Mouse (Mus musculus) layer of hippocampus, postnatal 36 days (tissue): Measurements from ENCODE around the gene Ube2e1. TPM values are rescaled to one million over a fixed set of nuclear protein-coding genes. Genes with fewer than 3 reads are reported as not detected.
"Not testable (repeated sequence)": the region's sequence is repeated elsewhere in the genome, so short reads cannot be mapped to it uniquely, and the experiment has no call there.

ENCODE experiments used
- DNase-seq, 2 experiments: peaks; one replicate each; pipeline ENCODE4 v3.0.0; 2022
- total RNA-seq, 2 experiments: library from RNA; stranded (reverse); gene quantifications; 2 replicates each; pipeline ENCODE4 v1.2.3; 2021

Ube2e1 gene
- total RNA-seq, 2 experiments from 2014 or later, result 112 to 119 TPM

DNA sequence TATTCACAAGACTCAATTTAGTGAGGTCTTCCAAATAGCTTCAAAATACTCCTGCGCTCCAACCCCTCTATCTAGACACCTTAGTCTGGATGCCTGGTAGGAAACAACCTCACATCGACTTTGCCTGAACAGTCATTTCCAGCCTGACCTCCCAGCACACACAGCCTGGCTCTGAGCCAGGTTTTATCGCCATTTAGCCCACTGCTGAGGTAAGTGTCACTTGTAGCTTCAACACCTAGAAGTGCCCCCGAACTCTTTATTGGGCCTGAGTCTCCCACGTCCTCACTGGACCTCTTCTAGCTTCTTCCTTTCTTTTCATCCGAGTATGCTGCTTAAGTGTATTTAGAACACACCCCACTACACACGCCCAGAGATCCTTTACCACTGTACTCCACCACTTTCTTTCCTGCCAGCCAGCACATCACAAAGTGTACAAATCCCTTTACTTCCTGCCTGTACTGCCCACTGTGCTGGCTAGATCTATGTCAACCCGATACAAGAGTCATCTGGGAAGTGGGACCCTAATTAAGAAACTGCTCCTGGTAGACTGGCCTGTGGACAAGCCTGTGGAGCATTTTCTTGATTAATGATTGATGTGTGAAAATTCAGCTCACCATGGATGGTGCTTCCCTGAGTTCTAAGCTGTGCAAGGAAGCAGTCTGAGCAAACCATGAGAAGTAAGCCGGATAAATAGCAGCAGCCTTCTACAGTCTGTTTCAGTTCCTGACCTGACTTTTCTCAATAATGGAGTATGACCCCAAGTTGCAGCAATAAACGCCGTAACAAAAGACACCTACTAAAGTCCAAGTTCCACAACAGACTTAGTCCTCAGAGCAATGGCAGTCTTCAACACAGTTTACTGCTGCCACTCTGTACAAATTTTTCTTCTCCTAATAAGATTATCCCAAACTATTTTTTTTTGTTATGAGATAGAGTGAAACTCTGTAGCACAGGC, 13.9 kb downstream of the Ube2e1 start:
- no peak for DNase-seq

DNA sequence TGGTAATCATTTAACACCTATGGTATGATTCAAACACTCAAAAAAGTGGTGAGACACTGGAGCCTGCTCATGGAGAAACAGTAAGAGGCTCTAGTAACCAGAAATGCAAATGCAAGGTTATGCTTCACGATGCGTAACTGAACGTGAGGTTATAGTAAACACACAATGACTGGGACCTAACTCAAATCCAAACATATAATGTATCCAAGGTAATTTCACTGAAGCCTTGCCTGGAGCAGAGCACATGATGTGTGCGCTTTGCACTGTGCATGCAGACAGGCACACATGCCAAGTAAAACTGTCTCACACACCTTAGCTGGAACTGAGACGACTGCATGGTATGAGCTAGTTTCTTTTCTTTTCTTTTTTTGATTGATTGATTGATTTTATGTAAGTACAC, 27.5 kb downstream of the Ube2e1 start:
- no peak for DNase-seq

DNA sequence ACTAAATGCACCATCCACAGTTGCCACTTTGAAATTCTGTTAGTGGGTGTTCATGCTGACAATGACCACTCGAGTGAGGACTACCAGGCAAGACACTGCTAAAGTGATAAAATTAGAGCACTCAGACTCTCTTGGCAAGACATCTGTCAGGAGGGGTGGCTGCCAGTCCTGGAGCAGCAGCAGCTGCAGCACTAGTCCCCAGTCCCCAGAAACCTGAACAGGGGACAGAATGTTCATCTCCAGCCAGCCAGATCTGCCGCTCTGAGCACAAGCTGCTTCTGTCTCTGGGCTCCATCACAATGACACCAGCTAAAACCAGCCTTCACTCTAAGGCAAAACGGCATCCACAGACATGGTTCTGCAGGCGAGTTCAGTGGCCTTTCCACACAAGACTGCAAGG, 28.4 kb downstream of the Ube2e1 start:
- peak; percentile 62 to 67 for DNase-seq

DNA sequence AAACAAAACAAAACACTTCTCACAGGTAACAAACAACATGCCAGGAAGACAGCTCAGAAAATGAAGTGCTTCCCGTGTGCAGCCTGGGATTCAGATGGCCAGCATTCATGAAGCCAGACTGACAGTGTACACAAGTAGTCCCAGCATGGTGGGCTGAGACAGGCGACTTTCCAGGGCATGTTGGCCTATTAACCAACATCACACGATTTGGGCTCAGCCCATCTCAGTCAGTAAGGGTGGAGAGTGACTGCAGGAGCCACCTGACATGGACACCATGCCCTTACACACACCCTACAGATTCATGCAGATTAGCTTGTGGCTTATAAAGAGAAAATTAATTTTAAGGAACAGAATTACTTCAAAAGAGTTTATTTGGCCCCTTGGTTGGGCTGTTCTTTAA, 28.9 kb downstream of the Ube2e1 start:
- DNase-seq, result no peak

DNA sequence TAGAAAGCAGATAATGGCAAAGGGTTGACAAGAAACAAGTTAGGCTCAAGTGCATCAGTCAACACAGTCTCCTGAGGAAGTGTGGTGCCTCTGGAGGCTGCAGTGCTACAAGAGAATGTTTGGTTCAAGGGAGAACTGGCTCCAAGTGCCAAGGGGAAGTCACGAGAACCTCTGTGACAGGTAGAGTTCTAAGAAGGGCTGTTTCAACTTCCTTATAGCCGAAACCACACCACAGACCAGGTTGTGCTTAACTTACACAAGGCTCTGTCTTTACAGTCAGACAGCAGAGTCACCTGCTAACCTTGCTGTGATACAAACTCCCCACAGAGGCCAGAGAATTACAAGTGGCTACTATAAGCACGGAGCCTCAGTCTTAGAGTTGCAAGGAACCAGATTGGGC, 30.1 kb downstream of the Ube2e1 start:
- DNase-seq, result no peak

DNA sequence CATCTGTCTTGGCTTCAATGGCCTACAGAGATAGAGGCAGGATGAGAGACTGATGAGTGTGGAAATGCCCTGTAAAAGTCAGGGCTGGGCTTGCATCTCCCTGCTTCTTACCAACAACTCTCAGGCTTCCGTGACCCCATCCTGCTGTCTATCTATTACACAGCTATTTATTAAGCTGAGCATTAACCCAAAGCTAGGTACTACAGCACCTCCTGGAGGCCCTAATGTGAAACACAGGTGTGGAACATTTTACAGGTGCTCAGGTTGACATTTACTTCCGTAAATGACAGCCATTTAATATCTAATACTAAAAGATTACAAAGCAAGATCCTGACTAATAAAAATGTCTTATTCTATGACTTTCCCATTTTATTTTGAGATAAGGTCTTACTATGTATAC, 31.0 kb downstream of the Ube2e1 start:
- DNase-seq, result no peak

DNA sequence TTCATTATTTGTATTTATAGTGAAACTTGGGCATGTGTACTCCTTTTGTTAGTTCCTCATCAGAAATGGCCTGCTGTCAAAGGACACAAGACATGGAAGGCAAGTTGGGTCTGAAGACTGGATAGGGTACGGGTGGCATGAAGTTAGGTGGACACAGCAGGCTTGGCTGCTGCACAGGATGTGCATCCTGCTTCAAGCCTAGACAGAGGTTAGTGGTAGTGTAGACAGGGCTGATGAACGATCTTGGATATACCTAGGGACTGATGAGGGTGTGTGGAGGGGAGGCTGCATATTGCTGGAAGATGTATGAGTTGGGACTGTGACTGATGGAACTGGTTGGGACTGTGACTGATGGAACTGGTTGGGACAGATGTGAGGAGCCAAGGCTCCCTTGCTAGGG, 32.8 kb downstream of the Ube2e1 start:
- no peak for DNase-seq

DNA sequence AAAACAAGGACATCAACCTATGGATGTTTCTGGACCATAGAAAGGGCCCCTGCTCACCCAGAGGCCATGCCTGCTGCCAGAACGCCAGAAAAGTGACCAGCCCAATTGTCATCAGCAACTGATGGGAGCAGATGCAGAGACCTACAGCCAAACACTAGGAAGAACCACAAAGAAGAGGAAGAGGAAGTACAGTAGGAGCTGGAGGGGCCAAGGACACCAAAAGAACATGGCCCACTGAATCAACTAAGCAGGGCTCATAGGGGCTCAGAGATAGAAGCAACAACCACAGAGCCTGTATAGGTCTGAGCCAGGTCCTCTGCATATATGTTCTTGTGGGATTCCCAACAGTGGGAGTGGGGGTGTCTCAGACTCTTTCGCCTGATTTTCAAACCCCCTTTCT, 34.2 kb downstream of the Ube2e1 start:
- DNase-seq, result no peak

DNA sequence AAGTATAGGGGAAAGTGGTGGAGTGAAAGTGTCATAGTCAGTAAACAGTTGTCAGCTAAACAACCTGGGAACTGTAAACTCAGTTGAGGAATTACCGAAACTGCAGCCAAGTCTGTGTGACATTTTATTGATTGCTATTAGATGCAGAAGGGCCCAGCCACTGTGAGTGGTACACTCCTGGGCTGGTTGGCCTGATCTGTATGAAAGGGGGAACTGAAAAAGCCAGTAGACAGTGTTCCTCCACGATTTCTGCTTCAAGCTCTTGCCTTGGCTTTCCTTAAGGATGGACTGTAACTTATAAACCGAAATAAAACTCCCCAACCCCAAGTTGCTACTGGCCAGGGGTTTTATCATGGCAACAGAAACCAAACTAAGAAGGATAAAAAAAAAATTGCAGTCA, 39.1 kb downstream of the Ube2e1 start:
- no peak for DNase-seq

DNA sequence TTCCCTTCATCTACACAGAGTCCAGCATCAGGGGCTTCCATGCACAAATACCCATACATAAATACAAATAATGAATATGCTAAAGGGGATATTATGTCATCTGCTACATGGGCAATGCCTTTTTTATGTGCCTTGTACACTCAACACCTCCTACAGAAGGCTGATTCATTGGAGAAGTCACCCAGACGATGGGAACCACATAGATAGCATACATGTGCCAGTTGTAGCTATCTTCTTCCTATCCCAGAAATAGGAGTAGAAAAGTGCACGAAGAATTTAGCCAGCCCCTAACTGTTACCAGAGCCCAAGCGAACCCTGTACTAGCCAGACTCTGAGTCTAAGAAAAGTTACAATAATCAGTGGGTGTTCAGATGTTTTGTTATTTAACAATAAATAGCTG, 39.5 kb downstream of the Ube2e1 start:
- DNase-seq, result no peak

DNA sequence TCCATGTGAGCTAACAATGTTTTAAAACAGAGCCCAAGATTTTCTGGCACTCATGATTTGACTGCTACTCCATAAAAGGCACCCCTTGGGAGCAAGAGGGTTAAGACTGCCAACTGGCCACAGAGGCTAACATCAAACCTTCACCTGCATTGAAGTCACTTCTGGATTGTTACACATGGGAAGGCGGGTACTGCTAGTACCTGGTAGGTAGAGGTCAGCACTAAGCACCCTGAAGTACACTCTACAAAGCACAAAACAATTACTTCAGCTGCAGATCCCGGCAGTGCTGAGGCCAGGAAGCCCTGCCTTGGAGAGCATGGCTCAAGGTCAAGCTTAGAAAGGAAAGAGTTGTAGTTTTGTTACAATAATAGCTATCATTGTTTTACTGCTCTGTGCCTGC, 44.3 kb downstream of the Ube2e1 start:
- no peak for DNase-seq

DNA sequence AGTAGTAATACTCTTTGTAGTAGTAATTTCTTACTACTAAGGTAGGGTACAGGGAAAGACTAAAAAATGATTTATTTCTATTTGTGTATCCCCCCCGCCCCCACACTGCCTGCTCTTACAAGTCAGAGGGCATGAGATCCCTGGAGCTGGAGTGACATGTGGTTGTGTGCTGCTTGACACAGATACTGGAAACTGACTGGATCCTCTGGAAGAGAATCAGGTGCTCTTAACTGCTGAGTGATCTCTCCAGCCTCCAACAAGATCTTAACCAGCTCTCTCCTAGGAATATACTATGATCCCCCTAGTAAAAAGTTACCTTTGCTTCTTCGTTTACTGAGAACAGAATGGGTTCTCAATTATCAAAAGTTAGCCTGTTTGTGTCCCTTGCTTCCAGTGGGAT, 45.2 kb downstream of the Ube2e1 start:
- no peak for DNase-seq

DNA sequence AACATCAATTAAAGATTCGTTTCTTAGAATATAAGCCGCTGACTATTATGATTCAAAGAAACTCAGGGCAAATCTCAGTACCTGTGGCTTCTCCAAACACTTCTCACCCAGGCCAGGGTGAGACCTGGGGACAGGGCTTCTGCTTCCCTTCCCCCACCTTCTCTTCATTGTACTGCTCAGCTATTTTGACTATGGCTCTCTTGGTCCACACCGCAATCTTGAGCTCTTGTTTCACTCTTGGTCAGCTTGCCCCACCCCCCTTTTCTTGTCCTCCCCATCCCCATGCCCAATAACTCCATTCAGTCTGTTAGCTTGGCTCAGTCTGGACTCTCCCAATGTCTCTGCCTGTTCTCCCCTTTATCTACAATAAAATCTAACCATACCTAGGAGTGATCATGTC, 46.2 kb downstream of the Ube2e1 start:
- DNase-seq, result no peak

DNA sequence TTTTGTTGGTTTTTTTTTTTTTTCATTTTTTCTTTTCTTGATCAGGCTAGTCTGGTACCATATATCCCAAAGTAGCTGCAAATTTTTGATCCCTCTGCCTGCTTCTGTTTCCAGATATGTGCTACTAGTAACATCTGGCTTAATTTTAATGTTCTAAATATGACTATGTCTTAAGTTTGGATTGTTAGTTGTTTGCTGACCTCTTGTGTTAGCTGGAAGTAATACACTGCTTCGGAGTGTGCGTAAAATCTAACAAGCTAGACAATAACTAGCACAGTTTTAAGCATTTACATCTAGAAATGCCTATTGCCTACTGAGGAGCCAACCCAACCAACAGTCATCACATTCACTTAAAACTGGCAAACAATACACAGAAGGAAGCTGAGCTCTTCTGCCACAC, 47.1 kb downstream of the Ube2e1 start:
- DNase-seq, result no peak

DNA sequence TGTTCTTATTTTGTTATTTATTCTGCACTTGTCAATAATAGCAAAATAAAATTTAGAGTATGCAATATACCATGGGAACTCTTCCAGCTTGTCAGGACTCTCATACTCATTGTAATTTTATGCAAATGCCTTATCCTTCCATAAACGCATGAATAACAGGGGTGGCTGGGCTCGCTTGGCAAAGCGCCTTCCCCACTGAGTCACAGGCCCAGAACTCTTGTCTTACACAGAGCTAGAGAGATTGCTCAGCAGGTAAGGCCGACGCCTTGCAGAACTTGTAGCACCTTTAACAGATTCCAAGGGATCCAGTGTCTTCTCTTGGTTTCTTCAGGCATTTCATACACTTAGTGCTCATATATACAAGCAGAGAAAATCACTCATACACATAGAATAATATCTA, 51.3 kb downstream of the Ube2e1 start:
- DNase-seq, result no peak

DNA sequence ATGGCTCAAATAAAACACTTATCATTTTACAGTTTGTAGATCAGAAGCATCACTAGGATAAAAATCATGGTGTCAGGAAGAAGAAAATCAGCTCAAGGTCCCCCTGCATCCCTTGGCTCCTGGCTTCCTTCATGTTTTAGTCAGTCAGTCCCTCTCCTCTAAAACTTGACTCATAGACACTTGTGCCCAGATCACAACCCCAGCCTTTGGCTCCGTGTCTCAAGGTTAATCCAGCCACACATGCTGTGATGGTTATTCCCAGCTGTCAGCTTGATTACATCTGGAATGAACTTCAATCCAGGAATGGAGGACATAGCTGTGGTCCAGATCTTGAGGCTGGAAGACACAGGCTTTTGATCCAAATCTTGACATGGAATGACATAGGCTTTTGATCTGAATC, 57.1 kb downstream of the Ube2e1 start:
- no peak for DNase-seq

DNA sequence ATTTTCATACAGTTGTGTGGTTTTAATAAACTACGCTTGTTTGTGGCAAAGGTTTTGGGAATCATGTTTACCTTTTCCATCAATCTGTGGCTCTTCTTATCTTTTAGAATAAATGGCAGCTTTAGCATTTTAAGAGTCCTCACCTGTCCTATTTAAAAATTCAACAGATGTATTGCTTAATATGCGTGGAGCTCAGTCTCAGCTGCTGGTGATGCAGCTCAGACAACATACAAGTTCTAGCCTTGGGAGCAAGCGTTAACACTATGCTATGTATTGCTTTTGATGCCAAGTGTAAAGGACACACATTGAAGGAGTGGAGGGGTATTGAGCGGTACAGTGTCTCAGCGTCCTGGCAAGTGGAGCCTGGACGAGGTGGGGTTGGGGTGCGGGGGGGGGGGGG, 60.0 kb downstream of the Ube2e1 start:
- DNase-seq, result no peak

DNA sequence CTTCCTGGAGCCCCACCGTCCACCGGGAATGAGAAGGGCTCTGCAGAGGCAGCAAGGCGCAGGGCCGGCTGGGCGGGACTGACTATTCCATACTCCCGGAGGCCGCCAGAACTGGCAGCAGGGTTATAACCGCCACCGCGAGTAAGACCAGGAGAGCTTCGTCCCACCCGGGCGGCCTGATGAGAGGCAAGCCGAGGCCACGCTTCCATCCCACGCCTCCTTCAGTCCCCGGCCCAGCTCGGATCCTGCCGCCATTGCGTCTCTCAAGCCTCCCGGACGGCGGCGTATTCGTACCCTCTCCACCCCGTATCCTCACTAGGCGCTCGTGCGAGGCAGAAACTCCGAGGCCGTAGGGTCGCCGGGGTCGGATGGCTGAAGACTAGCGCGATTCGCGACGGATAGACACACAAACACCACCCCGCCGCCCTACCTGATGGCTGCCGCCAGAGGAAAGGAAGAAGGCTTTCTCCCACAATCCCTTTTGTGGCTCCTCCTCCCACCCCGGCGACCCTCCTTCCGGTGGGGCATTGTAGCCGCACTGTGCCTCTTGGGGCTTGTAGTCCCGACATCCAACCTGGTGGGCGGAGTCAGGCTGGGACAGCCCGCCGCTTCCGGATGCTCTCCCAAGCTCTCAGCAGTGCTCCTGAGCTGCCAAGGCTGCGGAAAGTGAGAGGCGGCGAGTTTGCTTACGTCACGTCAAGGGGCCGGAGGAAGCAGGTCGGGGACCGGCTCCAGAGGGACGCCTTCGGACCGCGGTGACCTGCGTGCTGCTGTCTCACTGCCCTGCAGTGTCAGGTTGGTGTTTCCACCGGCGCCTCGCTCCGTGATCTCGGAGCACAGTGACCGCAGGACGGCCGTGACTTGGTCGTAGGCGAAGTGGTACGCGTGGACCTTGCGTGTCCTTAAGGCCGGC, 60.9 kb downstream of the Ube2e1 start, which contains the start of the genes Nkiras1 and Rpl15:
Gene Nkiras1 (plus strand): TSS at position 608 of the 913 bp plus-strand sequence.
Gene Rpl15 (minus strand): TSS at position 863 of the 913 bp plus-strand sequence.
- DNase-seq, result peak; percentile 97 to 99

DNA sequence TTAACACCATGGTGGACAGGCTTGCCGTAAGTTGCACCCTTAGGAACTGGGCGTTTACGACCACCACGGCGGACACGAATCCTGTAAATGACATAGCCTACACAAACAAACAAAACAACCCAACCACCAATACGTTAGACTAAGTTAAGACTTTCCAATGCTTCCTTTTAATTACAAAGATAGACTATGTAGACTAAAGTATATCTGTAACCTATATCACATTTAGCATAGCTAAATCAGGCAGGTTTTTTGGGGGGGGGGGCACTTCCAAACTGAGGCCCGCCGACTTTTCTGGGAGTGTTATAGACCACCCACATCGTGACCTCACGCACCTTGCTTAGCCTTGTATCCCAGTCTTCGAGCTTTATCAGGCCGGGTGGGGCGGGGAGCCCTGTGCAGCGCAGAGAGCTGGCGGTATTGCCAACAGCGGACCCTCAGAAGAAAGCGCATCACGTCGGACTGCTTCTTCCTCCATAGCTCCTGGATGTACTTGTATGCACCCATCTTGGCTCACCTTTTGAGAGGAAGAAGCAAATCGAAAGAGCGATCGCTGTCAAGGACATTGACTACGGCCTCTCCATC, 61.6 kb downstream of the Ube2e1 start:
- DNase-seq, result not testable (repeated sequence)

DNA sequence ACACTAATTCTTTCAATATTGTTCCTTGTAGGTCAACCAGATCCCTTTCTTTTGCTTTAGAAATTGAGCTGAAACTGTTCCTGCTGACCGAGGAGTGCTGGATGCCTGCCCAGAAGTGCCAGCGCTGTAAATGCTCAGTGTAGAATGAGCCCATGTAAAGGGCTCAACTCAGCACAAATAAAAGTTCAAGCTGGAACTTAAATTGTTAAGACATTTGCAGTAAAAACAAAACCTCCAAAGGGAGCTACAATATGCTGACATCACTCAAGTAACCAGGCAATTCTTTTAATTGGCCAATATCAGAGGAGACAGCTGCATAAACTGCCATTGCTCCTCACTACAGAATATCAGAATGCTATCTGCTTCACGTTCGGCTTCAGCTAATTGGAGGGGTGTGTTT, 68.2 kb downstream of the Ube2e1 start:
- DNase-seq, result no peak

DNA sequence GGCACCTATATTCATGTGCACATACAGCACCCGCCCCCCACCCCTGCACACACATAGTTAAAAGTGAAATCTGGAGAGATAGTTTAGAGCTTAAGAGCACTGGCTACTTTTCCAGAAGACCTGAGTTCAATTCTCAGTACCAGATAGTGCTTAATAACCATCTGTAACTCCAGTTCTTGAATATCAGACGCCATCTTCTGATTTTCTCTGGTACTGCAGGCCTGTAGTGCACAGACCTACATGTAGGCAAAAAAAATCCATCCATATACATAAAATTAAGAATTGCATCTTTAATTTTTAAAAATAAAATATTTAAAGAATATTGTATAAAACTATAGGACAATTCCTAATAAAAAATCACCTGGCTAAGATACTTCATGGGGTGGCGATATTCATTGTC, 70.5 kb downstream of the Ube2e1 start:
- DNase-seq, result no peak

DNA sequence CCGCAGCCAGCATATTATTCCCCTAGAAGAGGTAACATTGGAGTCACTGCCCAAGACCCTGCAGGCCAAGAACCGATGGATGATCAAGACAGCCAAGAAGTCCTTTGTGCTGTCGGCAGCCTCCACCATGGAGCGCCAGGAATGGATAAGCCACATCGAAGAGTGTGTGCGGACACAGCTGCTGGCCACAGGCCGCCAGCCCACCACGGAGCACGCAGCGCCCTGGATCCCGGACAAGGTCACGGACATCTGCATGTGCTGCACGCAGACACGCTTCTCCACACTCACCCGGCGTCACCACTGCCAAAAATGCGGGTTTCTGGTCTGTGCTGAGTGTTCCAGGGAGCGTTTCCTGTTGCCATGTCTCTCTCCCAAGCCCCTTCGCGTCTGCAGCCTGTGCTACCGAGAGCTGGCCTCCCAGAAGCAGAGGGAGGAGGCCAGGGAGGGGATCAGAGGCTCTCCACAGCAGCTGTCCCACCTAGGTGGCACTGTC, 89.0 kb downstream of the Ube2e1 start:
- DNase-seq, result no peak

DNA sequence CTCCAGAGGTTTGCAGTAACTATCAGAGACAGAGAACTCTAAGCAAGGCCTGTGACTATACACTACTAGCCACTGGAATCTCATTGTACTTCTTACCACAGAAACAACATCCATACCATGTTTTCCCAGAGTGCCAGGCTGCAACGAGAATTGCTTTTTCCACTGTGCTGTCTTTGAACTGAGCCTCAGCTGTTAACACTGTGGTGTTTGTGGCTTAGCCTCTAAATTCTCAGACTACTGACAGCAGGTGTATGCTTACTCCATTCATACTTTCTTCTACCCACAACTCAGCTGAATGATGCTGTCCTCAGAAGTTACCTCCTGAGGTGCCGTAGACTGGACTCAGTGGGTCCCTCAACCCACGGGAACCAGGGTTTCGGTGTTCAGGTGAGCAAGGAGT, 89.9 kb downstream of the Ube2e1 start:
- no peak for DNase-seq
